Mouse (Mus musculus) mesoderm, embryonic 11.5 days (tissue): Measurements from ENCODE around the gene Itpr1.

ENCODE experiments used
- DNase-seq: peaks from one replicate; pipeline ENCODE4 v3.0.0-alpha.2; 2012; ENCODE audit warnings: low read depth, low spot score

Gene Itpr1

DNA sequence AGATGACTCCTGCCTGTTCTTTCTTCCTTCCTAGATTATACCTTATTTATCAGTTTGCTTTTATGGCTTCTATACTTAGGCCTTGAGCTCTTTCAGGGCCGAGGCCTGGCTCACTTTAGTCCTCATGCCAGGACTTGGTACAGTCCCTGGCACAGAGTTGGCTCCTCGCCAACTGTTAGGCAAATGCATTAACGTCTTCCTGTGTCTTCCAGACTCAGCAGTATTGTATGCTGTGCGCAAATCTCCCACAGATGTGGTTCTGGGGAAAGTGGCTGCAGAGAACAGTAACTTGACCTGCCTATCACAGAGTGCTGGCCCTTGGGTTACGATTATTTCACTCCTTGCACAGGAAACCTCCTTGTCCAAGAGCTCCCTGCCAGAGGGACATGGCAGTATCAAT is 27.9 kb downstream of the Itpr1 start:
- DNase-seq: no peak

DNA sequence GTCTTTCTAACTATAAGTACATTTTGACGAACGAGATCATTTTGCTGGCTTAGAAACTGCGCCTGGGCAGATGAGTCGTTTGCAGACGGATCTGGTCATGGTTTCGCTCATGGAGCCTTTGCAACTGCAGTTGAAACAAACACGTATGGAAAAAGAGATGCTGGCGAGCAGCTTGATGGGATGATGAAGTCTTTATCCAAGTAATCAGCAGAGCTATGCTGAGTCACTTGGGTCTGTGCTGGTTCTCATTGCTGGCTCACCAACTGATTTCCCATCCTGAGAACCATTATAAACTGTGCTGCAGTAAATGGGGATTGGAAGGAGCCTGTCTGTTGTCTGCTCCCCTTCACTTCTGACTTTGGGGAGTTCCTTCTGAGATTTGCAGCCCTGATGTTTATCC is 31.7 kb downstream of the Itpr1 start:
- no peak for DNase-seq

DNA sequence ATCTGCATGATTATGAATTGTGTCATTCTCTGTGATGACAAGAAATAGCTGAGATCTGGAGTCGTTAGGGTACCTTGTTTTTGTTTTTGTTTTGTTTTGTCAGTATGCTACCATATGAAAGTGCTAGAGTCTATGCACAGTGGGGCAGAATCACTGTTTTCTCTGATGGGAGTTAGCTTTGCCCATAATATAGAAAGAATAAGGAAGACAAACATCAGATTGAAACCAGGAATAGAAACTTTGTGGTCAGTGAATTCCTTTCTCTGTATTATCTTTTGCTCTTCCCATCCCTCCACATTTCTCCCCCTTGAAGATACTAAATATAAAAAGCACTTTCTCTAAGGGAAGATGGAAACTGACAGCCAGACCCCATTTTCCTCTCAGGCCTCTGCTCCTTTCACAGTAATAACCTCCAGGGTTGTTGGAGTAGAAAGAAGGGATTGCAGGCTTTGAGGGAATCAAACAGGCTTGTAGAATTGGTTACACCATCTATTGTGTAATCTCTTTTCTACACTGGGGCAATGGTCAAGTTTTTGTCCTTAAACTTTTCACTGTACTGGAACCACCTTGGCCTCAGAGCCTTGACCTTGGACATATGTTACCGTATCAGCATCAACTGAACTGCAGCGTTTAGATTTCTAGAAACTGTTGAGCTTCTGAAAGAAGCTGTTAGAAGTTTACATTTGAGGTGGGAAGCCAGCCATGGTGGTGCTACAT is 33.6 kb downstream of the Itpr1 start:
- no peak for DNase-seq

DNA sequence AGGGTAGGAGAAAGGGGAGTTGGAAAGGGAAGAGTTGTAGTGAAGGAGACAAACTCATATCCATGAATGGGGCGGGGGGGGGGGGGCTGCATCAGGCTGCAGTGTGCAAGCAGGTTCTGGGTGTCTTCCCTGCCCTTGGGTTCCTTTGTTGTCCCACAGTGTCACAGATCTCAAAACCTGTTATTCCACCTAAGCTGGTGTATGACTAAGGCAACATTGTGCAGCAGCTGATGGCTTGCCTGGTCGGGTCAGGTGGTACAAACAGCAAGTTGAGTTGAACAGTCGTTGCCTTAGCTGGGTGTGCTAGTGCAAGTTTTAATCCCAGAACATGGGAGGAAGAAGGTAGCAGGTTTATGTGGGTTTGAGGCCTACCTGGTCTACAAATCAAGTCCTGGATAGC is 34.3 kb downstream of the Itpr1 start:
- DNase-seq: no peak

DNA sequence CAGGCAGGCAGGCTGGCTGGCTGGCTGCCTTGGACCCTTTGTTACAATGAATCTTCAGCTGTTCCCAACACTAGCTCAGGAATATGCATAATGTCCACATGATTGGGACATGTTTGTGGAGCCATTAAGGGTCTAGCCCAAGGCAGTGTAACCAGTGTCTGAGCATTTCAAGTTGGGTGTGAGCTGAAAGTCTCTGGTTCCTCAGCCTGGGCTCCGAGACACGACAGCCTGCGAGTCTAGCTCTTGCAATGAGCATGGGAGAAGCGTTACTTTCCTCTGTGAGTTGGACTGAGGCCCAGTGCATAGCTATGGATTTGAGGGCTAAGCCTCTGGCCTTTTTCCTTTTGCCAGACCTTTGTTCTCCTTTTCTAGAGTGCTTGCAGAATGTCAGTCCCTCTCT is 35.6 kb downstream of the Itpr1 start:
- DNase-seq: no peak

DNA sequence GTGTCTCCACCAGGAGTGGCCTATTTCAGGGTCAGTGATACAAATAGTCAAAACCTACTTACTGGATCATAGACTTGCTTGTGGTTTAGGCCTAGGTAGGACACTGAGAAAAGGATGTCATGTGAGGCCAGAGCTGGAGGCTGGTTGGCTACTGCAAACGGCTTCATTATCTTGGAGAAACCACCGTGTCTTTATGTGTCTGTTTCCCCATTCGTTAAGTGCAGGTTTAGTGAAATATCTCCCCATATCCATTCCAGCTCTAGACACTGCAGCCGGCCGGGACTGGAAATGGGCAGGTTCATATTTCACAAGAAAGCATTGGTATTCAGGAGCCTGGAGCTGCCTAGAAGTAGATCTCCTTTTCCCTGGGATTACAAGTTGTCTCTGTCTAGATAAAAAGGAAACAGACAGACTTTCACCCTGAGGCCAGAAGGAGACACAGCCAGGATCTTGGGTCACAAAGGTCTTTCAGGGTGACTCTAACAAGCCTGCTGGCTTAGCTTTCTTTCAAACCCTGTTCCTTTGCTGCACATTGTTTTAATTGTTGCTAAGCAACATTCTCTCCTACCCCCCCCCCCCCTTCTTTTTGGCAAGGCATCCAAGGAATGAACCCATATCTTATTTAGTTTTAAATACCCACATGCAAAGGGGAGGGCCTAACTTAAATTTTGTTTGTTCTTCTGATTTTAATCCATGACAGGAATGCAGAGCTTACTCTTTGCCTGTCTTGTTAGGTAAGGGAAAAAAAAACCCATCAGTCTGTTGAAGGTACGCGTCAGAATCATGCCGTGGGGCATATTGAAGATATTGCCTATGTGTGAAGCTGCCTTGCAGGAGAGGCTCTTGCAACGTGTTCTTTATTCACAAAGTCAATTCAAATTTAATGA is 36.4 kb downstream of the Itpr1 start:
- peak; percentile 51 for DNase-seq

DNA sequence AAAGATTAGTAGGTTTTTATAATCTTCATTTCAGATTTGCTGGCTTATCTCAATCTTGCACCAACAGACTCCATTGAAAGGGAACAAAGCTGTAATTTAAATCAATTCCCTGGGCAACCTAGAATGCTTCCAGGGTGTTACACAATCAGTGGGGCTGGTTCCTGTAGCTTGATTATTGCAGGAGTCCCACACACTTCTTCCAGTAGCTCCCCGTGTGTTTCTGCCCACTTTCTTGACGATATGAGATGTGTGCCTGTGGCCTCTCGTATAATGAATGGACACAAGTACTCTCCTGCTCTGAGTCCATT is 37.0 kb downstream of the Itpr1 start:
- no peak for DNase-seq

DNA sequence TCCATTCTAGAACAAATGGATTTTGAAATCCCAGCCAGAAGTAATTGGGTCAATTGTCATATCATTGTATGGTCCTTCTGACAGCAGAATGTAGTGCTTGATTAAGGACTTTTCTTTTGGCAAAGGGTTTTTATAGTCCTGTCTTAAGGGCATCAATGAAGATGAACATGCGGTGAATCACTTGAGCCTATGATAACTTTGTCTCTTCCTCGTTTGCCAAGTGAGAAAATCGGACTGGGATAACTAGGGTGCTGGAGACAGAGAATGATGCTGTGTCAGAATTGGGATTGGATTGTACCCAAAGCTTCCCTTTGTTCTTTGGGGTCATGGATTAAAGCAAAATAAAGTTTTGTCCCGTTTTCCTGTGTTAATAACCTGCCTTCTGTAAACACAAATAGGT is 37.5 kb downstream of the Itpr1 start:
- no peak for DNase-seq

DNA sequence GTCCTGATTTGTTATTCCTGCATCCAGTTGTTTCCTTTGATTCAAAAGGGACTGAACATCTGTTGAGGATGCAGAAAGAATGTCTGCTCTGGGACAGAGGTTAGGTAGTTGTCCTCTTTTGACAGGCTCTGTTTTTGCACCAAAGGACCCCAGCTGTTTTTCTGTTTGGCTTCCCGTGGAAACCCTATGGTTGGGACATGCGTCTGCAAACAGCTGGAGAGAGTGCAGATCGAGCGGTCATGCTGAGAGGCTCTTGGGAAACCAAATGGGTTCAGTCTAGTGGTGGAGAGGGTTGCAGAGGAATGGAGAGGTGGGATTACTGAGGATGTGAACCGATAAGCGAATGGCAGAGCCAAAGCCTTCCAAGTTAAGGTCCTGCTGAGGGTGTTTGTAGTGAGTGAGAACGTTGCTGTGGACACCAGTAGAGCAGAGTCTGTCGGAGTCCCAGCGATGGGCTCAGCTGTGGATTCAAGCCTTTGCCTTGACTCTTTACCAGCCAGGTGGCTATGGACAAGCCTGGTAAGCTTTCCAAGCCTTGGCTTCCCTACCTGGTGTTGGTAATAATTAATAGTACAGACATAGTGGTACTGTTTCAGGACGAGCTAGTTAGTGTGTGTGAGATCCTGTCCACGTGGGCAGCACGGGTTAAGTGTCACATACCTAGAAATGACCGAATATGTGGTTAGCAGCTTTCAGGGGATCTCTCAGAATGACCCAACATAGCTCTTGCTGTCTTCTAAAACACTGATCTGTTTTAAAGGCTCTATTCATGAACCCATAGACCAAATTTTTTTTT is 39.9 kb downstream of the Itpr1 start:
- DNase-seq: no peak

DNA sequence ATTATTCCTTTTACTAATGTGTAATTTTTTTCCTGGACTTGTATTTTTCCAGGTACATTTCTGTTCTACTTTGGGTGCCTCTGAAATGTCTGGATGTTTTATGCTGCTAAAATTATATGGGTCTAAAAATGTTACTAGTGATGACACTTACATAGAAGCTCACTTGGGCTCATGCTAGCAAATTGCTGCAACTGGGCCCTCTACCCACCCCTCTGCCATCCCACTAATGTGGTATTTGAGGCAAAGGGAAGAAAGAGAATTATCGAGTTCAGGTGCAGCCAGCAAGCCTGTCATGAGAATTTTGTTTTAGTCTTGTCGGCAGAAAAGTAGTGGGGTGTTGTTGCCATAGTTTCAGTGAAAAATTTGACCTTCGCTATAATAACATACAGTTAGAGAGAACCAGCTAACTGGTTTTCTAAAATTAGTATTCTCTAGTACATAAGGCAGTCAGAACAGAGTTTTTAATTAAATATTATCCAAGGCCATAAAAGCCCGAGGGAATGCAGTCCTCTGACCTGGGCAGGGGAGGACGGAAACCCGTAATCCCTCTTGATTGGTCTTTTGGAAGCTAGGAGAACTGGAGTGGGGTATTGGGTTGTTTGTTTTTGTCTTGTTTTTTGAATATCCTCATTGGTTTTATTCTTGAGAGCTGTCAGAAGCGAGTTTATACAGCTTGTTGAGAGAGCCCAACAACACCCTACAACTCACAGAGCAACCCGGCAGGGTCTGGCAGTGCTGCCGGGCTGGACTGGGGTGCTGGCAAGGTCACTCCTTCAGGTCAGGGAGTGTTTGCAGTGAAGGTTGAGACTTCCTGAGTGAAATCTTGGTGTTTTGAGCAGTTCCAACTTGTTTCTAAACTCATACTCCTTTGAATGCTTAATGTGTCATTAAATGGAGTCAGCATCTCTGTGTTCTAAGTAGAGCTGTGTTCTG is 41.5 kb downstream of the Itpr1 start:
- no peak for DNase-seq

DNA sequence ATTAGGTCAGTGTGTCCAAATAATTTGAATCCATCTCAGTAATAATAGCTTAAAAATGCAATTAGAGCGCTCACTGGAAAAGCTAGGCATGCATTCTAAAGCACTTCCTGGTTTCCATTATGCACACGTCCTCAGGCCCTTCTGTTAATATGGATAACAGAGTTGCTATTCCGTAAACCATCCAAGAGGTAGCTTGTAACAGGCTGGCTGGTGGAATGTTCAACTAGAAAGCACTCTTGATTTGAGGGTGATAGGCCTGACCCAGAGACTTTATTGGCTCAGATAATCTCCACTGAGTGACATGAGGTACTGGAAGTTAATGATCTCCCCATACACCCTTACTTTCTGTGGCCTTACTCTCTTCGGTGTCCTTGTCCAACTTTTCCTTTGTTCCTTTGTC is 43.0 kb downstream of the Itpr1 start:
- DNase-seq: no peak

DNA sequence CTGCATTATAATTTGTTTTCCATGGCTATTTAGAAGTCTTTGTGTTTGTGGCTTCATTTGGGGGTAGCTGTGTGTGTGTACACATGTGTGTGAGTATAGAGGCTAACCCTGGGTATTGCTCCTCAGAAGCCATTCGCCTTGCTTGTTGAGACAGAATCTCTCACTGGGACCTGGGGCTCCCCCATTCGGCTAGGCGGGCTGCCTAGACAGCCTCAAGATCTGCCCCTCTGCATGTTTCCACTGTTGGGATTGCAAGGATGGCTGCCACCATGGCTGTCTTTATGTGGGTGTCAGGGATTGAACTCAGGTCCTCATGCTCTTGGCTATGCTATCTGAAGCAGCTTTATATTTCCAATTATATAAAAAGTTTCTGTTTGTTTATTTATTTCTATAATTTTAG is 44.3 kb downstream of the Itpr1 start:
- DNase-seq: no peak

DNA sequence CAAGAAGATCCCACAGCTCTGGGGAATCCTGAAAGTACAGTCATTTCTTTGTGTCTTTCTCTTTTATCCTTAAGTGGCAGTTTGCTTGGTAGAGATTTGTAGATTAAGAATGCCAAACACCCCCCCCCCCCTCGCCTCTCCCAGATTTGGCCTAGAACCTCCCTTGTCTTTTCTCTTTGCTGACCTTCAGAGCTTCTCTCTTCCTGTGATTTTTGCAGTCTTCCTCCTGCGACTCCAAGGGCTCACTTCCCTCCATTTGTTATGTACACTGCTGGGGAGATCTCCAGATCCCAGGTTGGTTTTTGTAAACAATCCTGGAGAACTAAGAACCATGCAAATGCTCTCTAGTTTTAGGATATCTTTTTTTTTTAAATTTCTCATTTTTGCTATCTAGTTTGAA is 45.7 kb downstream of the Itpr1 start:
- DNase-seq: no peak

DNA sequence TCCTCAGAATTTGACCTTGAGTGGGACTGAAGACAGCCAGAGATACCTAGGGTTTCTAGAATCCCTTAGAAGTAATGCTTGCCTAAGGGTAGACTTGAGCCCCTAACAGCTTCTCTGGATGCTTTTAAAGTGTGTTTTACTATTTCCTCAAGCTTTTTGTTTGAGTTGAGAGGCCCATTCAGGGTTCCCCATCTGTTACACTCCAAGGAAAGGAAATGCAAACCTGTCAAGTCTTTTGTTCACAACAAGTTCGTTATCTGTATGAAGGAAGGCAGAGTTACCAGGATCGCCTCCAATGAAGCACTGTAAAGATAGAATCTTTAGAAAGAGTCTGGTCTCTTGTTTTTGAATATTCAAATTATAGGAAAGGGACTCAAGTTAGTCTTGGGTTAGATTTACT is 46.8 kb downstream of the Itpr1 start:
- no peak for DNase-seq

DNA sequence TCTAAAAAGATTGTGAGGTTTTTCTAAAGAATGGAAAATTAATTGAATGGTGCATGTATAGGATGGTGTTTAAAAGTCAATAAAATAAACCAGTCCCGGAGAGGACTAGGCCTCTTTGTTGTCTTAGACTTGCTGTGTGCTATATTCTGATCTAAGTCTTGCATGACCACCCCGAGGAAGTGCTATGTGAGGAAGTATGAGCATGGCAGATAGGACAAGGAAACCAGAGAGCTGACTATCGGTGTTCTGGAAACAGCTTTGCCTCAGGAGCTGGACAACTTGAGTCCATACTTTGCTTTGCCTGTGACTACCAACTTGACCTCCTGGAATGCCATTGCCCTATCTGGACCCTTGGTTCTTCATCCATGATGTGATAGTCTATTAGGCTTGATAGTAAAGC is 48.6 kb downstream of the Itpr1 start:
- no peak for DNase-seq

DNA sequence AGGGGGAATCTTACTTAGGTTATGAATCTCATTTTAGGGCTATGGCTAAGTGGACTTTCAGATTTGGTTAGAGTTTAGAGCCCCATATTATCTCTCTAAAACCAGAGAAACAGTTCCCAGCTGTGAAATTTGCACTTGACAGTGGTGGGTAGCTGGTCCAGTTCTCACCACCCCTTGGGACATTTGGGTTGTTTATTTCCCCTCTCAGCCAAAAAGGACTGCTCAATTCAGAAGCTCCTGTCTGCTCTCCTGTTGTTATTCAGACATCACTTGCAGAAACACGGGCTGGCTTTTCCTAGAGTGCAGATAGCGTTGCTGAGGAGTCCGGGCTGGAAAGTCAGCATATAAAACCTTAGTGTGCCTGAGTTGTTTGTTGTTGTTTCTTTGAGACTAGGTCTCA is 51.3 kb downstream of the Itpr1 start:
- no peak for DNase-seq

DNA sequence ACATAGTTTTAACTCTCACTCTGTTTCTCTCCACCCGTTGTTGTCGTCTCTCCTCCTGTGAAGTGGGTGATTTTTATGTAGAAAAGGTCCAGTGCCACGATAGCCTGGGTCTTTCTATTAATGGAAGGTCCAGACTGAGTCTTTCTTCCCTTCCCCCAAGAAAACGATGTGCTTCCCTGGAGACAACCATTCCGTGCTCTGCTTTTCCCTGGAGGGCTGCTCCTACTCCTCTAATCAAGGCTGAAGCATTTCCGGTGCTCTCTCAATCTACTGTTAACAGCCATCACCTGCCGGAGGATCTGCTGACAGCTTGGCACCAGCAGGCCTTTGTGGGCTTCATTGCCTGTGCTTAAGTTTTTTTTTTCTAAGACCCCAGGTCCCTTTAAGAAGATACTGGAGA is 60.6 kb downstream of the Itpr1 start:
- DNase-seq: no peak

DNA sequence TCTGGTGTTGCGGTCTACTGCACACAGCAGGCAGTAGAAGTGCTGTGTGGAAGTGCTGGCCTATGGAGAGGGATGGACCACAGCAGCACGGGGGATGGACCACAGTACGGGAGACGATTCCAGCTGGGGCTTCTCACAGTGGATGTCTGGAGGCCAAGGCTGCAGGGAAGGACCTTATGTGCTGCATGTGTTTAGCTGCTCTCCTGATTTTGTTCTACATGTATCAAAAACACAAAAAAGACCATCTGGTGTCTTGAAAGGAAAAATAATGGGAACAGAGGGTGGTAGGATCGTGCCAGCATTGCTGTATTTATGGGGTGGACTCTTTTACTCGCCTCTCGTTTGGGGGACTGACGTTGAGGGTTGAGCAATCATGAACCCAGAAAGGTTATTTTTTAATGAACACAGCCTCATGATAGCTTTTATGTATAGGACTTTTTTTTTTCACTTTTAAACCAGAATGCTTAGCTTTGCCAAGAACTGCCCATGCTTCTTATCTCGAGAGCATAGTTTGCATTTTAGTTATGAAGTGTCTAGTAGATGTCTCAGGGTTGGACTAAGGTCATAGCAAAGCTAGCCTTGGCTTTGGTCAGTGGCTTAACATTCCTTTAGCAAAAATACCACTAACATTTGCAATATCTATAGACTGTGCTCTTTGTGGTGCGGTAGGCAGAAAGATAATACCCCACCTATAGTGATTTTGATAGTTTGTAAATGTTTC is 61.6 kb downstream of the Itpr1 start:
- DNase-seq: peak; percentile 23

DNA sequence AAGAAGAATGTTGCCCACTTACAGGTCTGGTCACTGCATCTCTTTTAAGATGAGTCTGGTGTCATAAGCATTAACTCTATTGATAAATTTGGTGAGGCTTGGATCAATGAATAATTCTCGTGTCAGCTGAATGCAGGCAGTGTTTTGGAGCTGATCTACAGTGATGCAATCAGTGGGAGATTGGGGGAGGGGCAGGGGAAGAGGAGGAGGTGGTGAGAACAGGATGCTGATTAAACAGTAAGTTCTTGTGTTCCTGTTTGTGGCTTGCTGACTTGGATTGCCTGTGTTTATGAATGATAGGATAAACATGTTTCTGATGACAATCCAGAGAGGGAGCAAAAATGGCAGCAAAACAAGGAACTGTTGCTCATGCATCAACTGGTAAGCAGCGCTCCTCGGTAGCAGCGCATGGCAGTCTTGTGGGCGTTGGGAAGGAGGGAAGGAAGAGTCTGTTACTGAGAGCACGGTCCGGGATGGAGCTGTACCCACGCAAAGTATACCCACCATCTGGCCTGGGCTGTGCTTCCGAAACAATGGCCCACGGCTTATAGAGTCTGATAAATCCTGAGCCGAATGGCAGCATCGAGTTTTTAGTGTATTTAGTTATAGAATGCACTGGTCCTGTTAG is 64.1 kb downstream of the Itpr1 start:
- no peak for DNase-seq

DNA sequence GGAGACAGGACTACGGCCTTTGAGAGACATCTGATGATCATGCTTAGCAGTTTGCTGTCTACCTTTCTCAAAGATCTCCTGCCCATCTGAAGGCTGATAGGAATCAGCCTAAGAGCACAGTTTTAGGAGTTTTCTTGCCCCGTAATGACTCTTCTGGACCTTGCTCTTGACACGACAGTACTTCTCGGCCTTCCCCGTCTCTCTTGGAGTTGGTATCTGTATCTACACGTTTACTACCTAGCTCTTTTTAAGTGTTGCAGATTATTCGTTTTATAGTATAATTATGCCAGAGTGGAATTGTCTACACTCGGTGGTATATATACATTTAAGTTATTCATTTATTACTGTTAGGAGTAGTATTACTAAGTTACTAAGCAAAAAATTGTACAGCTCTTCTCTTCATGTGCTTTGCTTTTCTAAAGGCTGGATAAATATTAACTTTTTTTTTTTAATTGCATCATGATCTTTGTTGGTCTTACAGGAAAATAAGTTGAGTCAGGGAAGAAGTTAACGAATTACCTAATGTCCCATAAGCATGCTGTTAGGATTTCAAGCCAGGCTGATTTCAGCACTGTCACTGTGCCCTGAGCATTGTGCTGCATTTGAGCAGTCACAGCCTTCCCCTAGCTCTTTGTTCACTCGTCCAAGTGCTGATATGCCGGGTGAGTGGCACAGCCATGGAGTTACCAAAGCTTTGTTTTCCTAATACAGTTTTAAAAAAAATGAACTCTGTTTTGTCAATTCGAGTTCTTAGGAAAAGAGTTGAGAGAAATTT is 64.9 kb downstream of the Itpr1 start:
- no peak for DNase-seq
